Mouse (Mus musculus) liver, adult 2 months (tissue): Measurements from ENCODE around the gene Ager. TPM values are rescaled to one million over a fixed set of nuclear protein-coding genes. Genes with fewer than 3 reads are reported as not detected.

Experiments
- DNase-seq: peaks from one replicate; pipeline ENCODE4 v3.0.0-alpha.2; 2011; ENCODE audit warnings: low read depth, low spot score; ENCODE audit errors: extremely low read depth
- H3K27ac ChIP-seq: fragments of 200-500 bp; replicated peaks from 2 replicates; pipeline ENCODE4 v1.5.1; 2012; ENCODE audit warnings: low read depth, mild to moderate bottlenecking, control low read depth, inconsistent platforms, low read length; ENCODE audit not compliant: insufficient read depth
- H3K27me3 ChIP-seq: fragments of 200-500 bp; 2 replicates; pipeline ENCODE4 v1.6.1; 2012; ENCODE audit warnings: mild to moderate bottlenecking, moderate library complexity, low read length, inconsistent platforms; ENCODE audit not compliant: control insufficient read depth, insufficient read depth
- H3K36me3 ChIP-seq: fragments of 200-500 bp; 2 replicates; pipeline ENCODE4 v1.6.1; 2012; ENCODE audit warnings: low read length, inconsistent platforms; ENCODE audit not compliant: control insufficient read depth, insufficient read depth
- H3K4me1 ChIP-seq: fragments of 200-500 bp; 2 replicates; pipeline ENCODE4 v1.6.1; 2011; ENCODE audit warnings: low read length; ENCODE audit not compliant: control insufficient read depth, insufficient read depth
- H3K4me3 ChIP-seq: fragments of 200-500 bp; 2 replicates; pipeline ENCODE4 v1.5.1; 2011; ENCODE audit warnings: low read depth, mild to moderate bottlenecking, control low read depth, low read length, moderate library complexity; ENCODE audit not compliant: insufficient read depth
- H3K79me2 ChIP-seq: fragments of 200-500 bp; 2 replicates; pipeline ENCODE4 v1.6.1; 2012; ENCODE audit warnings: inconsistent platforms, mild to moderate bottlenecking, low read length, moderate library complexity; ENCODE audit not compliant: control insufficient read depth, insufficient read depth
- H3K9ac ChIP-seq: fragments of 200-500 bp; 2 replicates; pipeline ENCODE4 v1.6.1; 2012; ENCODE audit warnings: low read depth, mild to moderate bottlenecking, control low read depth, inconsistent platforms, low read length
- CTCF ChIP-seq: fragments of 200-500 bp; IDR thresholded peaks from 2 replicates; pipeline ENCODE4 v1.5.1; 2011; ENCODE audit warnings: low read depth, low read length, control low read depth
- POLR2A ChIP-seq: fragments of 200-500 bp; IDR thresholded peaks from 2 replicates; pipeline ENCODE4 v1.6.1; 2011; ENCODE audit warnings: low read length, control low read depth; ENCODE audit not compliant: insufficient read depth; ENCODE audit errors: extremely low read depth
- WGBS: fragments of 180-500 bp; shearing (Covaris S2); methylation state at CpG from one replicate; pipeline ENCODE4 v1.1.7; 2018; 5-methylcytosine and 5-hydroxymethylcytosine counted together
- polyA plus RNA-seq: library from polyadenylated mRNA; depleted of rRNA; stranded (reverse); fragments of >200 nt; gene quantifications from 2 replicates; pipeline ENCODE4 v1.2.3, GENCODE M21; 2012
- total RNA-seq: library from RNA; depleted of rRNA; stranded (reverse); fragments of >200 nt; gene quantifications from 2 replicates; pipeline ENCODE4 v1.2.3, GENCODE M21; 2014

The Ager gene
- total and polyA plus RNA-seq, 2 experiments = 0.09 to 0.29 TPM

- TF ChIP-seq POLR2A = no peak
- peak; percentile 22; the same call in 1 of the 2 replicates for TF ChIP-seq CTCF
- WGBS = 5% methylated on average over 18 of the region's 18 CpGs
- H3K36me3 ChIP-seq = peaks cover 10% of the 10 kb centered on the region
- peak overlapping the region; percentile 78 for H3K27ac ChIP-seq
- no peak for DNase-seq
- H3K9ac ChIP-seq = peak overlapping the region; percentile 71
- H3K4me3 ChIP-seq = peak overlapping the region; percentile 72
- no peaks in the 10 kb centered on the region for H3K79me2 ChIP-seq
- H3K4me1 ChIP-seq = 0 out of 2 replicates have a peak, but pooled peaks cover 5% of the 10 kb centered on the region
- H3K27me3 ChIP-seq = no peaks in the 10 kb centered on the region
Measured at GRCm38 (mm10) chr17:34626773-34627092, 29.1 kb downstream of the Ager start.

GRCm38 (mm10) chr17:34627093-34627942 lies 29.7 kb downstream of the Ager start:
- Histone ChIP-seq H3K4me3 (peak overlapping the region; percentile 72), H3K36me3 (peaks cover 6% of the 10 kb centered on the region), H3K79me2 (no peaks in the 10 kb centered on the region), H3K9ac (peak overlapping the region; percentile 75), H3K27me3 (no peaks in the 10 kb centered on the region), H3K4me1 (0 out of 2 replicates have a peak, but pooled peaks cover 5% of the 10 kb centered on the region), H3K27ac (peak overlapping the region; percentile 82)
- peak; percentile 81 for DNase-seq
- under 1% methylated on average over 44 of the region's 45 CpGs for WGBS
- TF ChIP-seq CTCF (no peak), POLR2A (peak; percentile 40; the same call in 1 of the 2 replicates)

- peak within 1 kb of the TSS; percentile 72 for H3K4me3 ChIP-seq
- peak within 1 kb of the TSS; percentile 75 for H3K9ac ChIP-seq
- peak within 1 kb of the TSS; percentile 82 for H3K27ac ChIP-seq
- 0 out of 2 replicates have a peak, but pooled peaks cover 5% of the 10 kb centered on the region for H3K4me1 ChIP-seq
- TF ChIP-seq POLR2A (no peak), CTCF (no peak)
- DNase-seq = peak; percentile 44
- peaks cover 2% of the 10 kb centered on the region; the same call in 1 of the 2 replicates for H3K36me3 ChIP-seq
- WGBS = 2% methylated on average over 29 of the region's 29 CpGs
- H3K27me3 ChIP-seq = no peaks in the 10 kb centered on the region
- no peaks in the 10 kb centered on the region for H3K79me2 ChIP-seq
Measured at GRCm38 (mm10) chr17:34627943-34628643, 30.4 kb downstream of the Ager start, which contains the start of gene Ppt2. TSS of gene Ppt2 (minus strand) at chr17:34628510.

GRCm38 (mm10) chr17:34628644-34628967 lies 30.9 kb downstream of the Ager start:
- Histone ChIP-seq H3K4me1 (0 out of 2 replicates have a peak, but pooled peaks cover 5% of the 10 kb centered on the region), H3K27me3 (no peaks in the 10 kb centered on the region), H3K9ac (no peak overlapping the region), H3K27ac (peak overlapping the region; percentile 82), H3K4me3 (no peak overlapping the region), H3K36me3 (peaks cover 2% of the 10 kb centered on the region; the same call in 1 of the 2 replicates), H3K79me2 (no peaks in the 10 kb centered on the region)
- DNase-seq = no peak
- no peak for TF ChIP-seq POLR2A
- WGBS = 59% methylated on average over 5 of the region's 5 CpGs

DNA sequence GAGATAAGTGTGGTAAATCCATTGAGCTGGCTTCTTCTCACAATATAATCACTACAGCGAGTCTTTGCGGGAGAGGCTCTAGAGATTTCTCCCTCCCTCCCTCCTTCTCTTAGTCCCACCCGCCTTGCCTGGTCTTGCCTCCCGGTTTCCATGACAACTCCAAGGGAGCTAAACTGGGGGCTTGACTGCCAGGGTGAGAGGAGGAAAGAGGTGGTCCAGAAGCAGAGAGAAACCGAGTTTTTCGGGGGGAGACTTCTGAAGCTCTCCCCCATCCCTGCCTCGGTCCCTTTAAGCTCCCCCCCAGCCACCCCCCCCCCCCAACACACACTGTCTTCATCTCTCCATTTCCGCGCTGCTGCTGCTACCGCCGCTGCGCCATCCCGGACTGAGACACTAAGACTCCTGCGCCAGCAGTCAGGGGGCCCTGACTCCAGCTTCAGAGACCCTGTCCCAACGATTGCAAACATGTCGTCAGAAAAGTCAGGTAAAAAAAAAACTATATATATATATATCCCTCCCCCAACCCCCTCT lies 31.6 kb downstream of the Ager start, which contains the start of gene Prrt1:
Prrt1 (plus strand) TSS at position 313 of the 531 bp plus-strand sequence.
- Histone ChIP-seq H3K4me3 (no peak within 1 kb of the TSS), H3K9ac (no peak within 1 kb of the TSS), H3K27ac (peak within 1 kb of the TSS; percentile 82), H3K79me2 (no peaks in the 10 kb centered on the region), H3K27me3 (no peaks in the 10 kb centered on the region), H3K36me3 (peaks cover 2% of the 10 kb centered on the region; the same call in 1 of the 2 replicates), H3K4me1 (0 out of 2 replicates have a peak, but pooled peaks cover 5% of the 10 kb centered on the region)
- DNase-seq = no peak
- WGBS = 44% methylated on average over 16 of the region's 16 CpGs
- no peak for TF ChIP-seq POLR2A
- no peak for TF ChIP-seq CTCF
